Mouse (Mus musculus) inflammation-experienced regulatory T-cells, adult 16 weeks (primary cell): ENCODE measurements around the gene Pfkm. TPM values are rescaled to one million over a fixed set of nuclear protein-coding genes. Genes with fewer than 3 reads are reported as not detected.

Experiments
- polyA plus RNA-seq: library from polyadenylated mRNA; unstranded; fragments of 100-300 nt; shearing (Covaris generic); gene quantifications from one replicate; pipeline ENCODE4 v1.2.1, GENCODE M21; 2017

The Pfkm gene
- polyA plus RNA-seq = 14.7 TPM

DNA sequence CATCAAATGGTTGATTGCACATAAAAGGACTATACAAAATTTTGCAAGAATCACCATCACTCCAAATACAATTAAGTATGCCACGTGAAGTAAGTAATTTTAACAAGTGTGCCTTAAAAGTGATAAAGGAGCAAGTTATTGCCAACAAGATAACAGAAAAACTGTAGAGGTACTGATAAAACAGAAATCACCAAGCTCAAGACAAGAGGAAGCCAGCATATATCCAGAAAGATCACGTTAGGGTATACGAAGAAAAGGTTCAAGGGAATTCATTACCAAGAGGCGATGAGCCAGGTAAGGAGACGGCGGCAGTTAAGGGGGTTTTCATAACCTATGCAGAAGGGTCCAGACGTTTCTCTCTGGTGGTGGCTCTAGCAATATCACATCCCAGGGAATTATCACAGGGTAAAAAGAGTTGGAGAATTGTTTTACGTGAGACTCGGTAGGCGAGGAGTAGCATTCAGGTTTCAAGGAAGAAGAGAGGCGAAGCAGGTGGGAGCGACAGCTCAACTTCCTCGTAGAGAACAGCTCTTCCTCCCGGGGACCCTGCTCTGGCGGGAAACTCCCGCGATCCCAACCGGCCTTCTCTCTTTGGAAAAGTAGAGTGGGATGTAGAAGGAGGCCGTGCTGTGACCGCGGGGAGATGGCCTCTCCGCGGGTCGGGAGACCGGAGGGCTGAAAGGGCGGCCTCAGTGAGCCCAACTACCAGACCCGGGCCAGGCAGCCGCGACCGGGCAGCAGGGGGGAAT is at the start of gene Pfkm:
Gene Pfkm, plus strand, starts transcription at position 218 of the 749 bp plus-strand sequence.

GRCm38 (mm10) chr15:98093121-98094011 is 977 bp downstream of the Pfkm start, which contains the start of gene Senp1:
Senp1 (minus strand) TSS chr15:98093744.

DNA sequence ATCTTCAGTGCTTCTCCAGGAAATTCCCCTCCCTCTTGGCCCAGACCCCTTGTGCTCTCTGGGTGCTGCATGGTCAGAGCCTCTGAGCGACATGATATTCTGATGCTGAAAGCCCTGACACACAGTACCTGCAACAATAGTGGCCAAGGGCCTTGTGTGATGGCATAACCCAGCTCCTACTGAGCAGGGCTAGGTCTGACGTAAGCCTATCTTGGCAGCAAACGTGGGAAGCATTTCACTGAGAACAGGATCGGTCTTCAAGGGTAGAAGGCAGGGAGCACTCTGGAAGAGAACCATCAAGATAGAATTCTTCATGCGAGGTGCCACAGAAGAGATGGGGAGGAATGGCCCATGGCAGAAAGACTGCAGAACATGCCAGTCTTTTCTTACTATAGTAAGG is 73.1 kb downstream of the Pfkm start, which contains the start of gene Asb8:
Gene Asb8, minus strand, starts transcription at position 101 of the 400 bp plus-strand sequence.

GRCm38 (mm10) chr15:98166963-98167644 is 74.7 kb downstream of the Pfkm start, which contains the start of gene Ccdc184:
Ccdc184 (plus strand) TSS chr15:98167158.

Other genes with a start within 250 kb of the Pfkm start
- gene Hdac7, start 248.1 kb upstream of the Pfkm start, polyA plus RNA-seq = 71.7 TPM
- 1.5 TPM for gene Vdr, start 182.0 kb upstream of the Pfkm start, polyA plus RNA-seq
- 26.6 TPM for gene Tmem106c, start 128.4 kb upstream of the Pfkm start, polyA plus RNA-seq
- not detected for gene Col2a1, start 87.9 kb upstream of the Pfkm start, polyA plus RNA-seq
- gene Senp1, start 1.2 kb downstream of the Pfkm start, polyA plus RNA-seq = 64.3 TPM
- gene Asb8, start 73.0 kb downstream of the Pfkm start, polyA plus RNA-seq = 51.2 TPM
- gene Ccdc184, start 74.6 kb downstream of the Pfkm start, polyA plus RNA-seq = 0.45 TPM
- not detected for gene Olfr288, start 103.0 kb downstream of the Pfkm start, polyA plus RNA-seq
- not detected for gene Gm44579, start 128.4 kb downstream of the Pfkm start, polyA plus RNA-seq
- gene Olfr287, start 128.5 kb downstream of the Pfkm start, polyA plus RNA-seq = not detected
- gene Olfr286, start 141.9 kb downstream of the Pfkm start, polyA plus RNA-seq = not detected
- not detected for gene H1fnt, start 164.7 kb downstream of the Pfkm start, polyA plus RNA-seq
- not detected for gene Zfp641, start 203.6 kb downstream of the Pfkm start, polyA plus RNA-seq
- gene Olfr285, start 224.8 kb downstream of the Pfkm start, polyA plus RNA-seq = not detected
- not detected for gene Olfr284, start 248.4 kb downstream of the Pfkm start, polyA plus RNA-seq